Mouse (Mus musculus): Measurements from ENCODE around the gene Itgb3. TPM values are rescaled to one million over a fixed set of nuclear protein-coding genes. Genes with fewer than 3 reads are reported as not detected.
A peak's percentile ranks its signal among the peaks of the same experiment; 100 is the strongest.
"Not testable (repeated sequence)": the region's sequence is repeated elsewhere in the genome, so short reads cannot be mapped to it uniquely, and the experiment has no call there.

Gene Itgb3
- 1 to 10 TPM; 4.8 to 4.9 TPM for total RNA-seq (2021)
- long read RNA-seq, experiment 1, partial matches to known transcripts = 0 of 3 reads
- long read RNA-seq, experiment 1, other reads (novel, unspliced or antisense) = 3 of 3 reads
- long read RNA-seq, experiment 2 = 0 reads

- DNase-seq = peak; percentile 83 to 85
- intact Hi-C loops (cut with DNase I) = no loop called here
Measured at GRCm38 (mm10) chr11:104607491-104608245, at the start of gene Itgb3. TSS of gene Itgb3 (plus strand) at chr11:104608000.

- DNase-seq = no peak
- intact Hi-C loops (cut with DNase I) = no loop called here
Measured at GRCm38 (mm10) chr11:104558065-104558464, 49.7 kb upstream of the Itgb3 start.

GRCm38 (mm10) chr11:104558651-104559403 lies 49.0 kb upstream of the Itgb3 start:
- peak in 1 of 2 experiments; percentile 36 for DNase-seq
- intact Hi-C loops (cut with DNase I) = no loop called here

GRCm38 (mm10) chr11:104560971-104561370 lies 46.8 kb upstream of the Itgb3 start:
- intact Hi-C loops (cut with DNase I) = no loop called here
- DNase-seq = no peak

- intact Hi-C loops (cut with DNase I) = no loop called here
- DNase-seq = no peak
Measured at GRCm38 (mm10) chr11:104563496-104563895, 44.3 kb upstream of the Itgb3 start.

- intact Hi-C loops (cut with DNase I) = no loop called here
- DNase-seq = no peak
Measured at GRCm38 (mm10) chr11:104565172-104565571, 42.6 kb upstream of the Itgb3 start.

- intact Hi-C loops (cut with DNase I) = no loop called here
- DNase-seq = no peak
Measured at GRCm38 (mm10) chr11:104566097-104566496, 41.7 kb upstream of the Itgb3 start.

GRCm38 (mm10) chr11:104566796-104567195 lies 41.0 kb upstream of the Itgb3 start:
- DNase-seq = no peak
- intact Hi-C loops (cut with DNase I) = no loop called here

GRCm38 (mm10) chr11:104567736-104568135 lies 40.1 kb upstream of the Itgb3 start:
- DNase-seq = no peak

GRCm38 (mm10) chr11:104568326-104568725 lies 39.5 kb upstream of the Itgb3 start:
- intact Hi-C loops (cut with DNase I) = no loop called here
- DNase-seq = no peak

More at GRCm38 (mm10) chr11:104567736-104568135, 40.1 kb upstream of the Itgb3 start:
- intact Hi-C loops (cut with DNase I) = no loop called here

- intact Hi-C loops (cut with DNase I); DNase-seq: not testable (repeated sequence)
Measured at GRCm38 (mm10) chr11:104570515-104570914, 37.3 kb upstream of the Itgb3 start.

GRCm38 (mm10) chr11:104571373-104571772 lies 36.4 kb upstream of the Itgb3 start:
- peak; percentile 29 to 46 for DNase-seq
- intact Hi-C loops (cut with DNase I) = not testable (repeated sequence)

- DNase-seq = no peak
- intact Hi-C loops (cut with DNase I) = no loop called here
Measured at GRCm38 (mm10) chr11:104572091-104572490, 35.7 kb upstream of the Itgb3 start.

GRCm38 (mm10) chr11:104572566-104572965 lies 35.2 kb upstream of the Itgb3 start:
- peak in 1 of 2 experiments; percentile 28 for DNase-seq
- intact Hi-C loops (cut with DNase I) = no loop called here

- intact Hi-C loops (cut with DNase I) = no loop called here
Measured at GRCm38 (mm10) chr11:104576772-104577612, 30.8 kb upstream of the Itgb3 start.

GRCm38 (mm10) chr11:104578074-104578473 lies 29.7 kb upstream of the Itgb3 start:
- DNase-seq = no peak
- intact Hi-C loops (cut with DNase I) = no loop called here

More at GRCm38 (mm10) chr11:104576772-104577612, 30.8 kb upstream of the Itgb3 start:
- no peak for DNase-seq

- no peak for DNase-seq
- intact Hi-C loops (cut with DNase I) = no loop called here
Measured at GRCm38 (mm10) chr11:104579084-104579483, 28.7 kb upstream of the Itgb3 start.

- no peak for DNase-seq
- intact Hi-C loops (cut with DNase I) = no loop called here
Measured at GRCm38 (mm10) chr11:104579575-104579974, 28.2 kb upstream of the Itgb3 start.

- DNase-seq = no peak
- intact Hi-C loops (cut with DNase I) = no loop called here
Measured at GRCm38 (mm10) chr11:104580091-104580490, 27.7 kb upstream of the Itgb3 start.

GRCm38 (mm10) chr11:104580606-104581005 lies 27.2 kb upstream of the Itgb3 start:
- no peak for DNase-seq
- intact Hi-C loops (cut with DNase I) = no loop called here
